Mouse (Mus musculus) lung, postnatal 4 days (tissue): ENCODE measurements around the gene Gm17087.
A peak's percentile ranks its signal among the peaks of the same experiment; 100 is the strongest.

Source experiments
- DNase-seq, 2 experiments: peaks; one replicate each; pipeline ENCODE4 v3.0.0; 2021

Gene Gm17087

GRCm38 (mm10) chr17:8541974-8542538 lies 24.7 kb downstream of the Gm17087 start:
- DNase-seq = peak in 1 of 2 experiments; percentile 10

DNA sequence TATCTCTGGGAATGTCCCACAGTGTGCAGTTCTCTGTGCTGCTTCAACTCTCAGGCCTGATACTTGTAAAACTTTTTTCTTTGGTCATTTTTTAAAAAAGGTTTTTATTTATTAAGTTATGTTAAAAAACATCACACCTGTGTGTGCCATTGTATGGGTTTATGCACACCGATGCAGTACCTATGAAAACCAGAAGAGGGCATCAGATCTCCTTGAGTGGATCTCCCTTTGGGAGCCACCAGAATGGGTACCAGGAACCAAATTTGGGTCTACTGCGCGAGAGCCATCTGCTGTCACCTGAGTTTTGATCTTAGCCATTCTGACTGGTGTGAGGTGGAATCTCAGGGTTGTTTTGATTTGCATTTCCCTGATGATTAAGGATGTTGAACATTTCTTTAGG lies 28.6 kb downstream of the Gm17087 start:
- no peak for DNase-seq

GRCm38 (mm10) chr17:8536522-8536921 lies 30.2 kb downstream of the Gm17087 start:
- DNase-seq = peak in 1 of 2 experiments; percentile 11

GRCm38 (mm10) chr17:8533828-8534227 lies 32.9 kb downstream of the Gm17087 start:
- no peak for DNase-seq

DNA sequence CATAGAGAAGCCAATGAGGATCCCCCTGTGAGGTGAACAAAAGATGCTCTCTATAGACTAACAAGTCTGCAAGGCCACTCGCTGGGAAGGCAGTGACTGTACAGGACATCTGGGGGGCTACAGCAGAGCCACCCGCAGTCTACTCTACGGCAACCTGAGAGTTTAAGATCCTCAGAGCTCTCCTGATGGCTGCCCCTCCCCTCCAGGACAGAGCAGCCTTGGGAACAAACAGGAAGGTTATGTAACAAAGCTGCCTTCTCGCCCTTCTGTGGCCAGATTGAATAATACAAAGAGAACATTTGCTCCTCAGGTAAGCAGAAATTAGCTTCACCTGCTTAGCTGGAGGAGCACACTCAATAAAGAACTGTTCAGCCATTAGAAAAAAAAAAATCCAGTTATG lies 34.1 kb downstream of the Gm17087 start:
- DNase-seq = no peak

GRCm38 (mm10) chr17:8528641-8529040 lies 38.1 kb downstream of the Gm17087 start:
- no peak for DNase-seq

DNA sequence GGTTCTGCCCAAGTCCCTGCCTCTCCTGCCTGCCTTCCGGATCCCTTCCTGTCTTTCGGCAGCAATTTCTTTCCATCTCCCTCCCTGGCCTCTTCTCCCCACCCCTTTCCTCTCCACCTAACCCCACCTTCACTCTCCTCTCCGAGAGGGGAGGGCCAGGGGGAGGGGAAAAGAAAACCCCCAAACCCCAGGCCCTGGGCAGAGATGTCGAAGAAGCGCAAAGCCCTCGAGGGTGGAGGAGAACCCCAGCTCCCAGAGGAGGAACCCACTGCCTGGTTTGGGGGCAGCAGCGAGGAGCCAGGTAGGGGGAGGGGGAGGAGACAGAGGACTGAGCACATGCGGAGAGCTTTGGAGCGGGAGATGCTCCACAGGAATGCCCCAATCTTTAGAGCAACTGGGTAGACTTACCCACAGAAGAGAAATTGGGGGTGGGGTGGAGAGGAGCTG lies 39.9 kb downstream of the Gm17087 start:
- DNase-seq = no peak

DNA sequence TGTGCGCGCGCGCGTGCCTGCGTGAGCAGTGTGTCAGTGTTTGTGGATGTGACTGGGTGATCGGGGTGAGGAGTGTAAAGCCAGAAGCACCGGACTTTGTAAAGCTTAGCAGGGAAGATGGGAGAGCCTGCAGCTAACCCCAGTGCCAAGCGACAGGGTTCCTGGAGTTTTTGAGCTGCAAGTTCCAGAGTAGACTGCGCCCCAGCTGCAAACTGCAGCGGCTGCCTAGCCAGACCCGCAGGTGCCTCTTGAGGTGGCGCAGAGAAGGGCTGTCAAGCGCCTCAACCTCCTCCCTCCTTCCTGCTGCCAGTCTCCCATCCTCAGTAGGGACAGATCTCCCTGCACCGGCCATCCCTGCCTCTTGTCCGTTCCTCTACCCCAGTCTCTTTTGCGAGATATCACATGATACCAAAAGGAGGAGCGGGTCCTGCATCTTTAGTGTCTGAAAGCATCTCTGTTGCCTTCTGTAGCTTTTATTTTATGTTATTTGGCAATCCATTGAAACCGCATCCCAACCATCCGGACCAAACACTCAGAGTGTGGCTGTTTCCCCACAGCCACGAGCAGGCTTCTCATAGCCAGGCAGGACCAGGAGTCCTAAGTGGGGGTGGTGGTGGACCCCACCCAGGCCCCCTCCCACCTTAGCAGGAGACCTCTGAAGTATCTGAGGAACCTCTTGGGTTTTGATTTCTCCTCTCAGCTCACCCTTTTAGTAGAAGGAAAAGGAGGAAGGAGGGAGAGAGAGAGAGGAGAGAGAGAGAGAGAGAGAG lies 40.6 kb downstream of the Gm17087 start:
- no peak for DNase-seq

- DNase-seq = peak; percentile 33
Observed at GRCm38 (mm10) chr17:8525225-8525721, 41.5 kb downstream of the Gm17087 start, which contains the start of gene Pde10a. Gene Pde10a (plus strand): TSS chr17:8525372.

- peak; percentile 78 to 85 for DNase-seq
Observed at GRCm38 (mm10) chr17:8524387-8525165, 42.2 kb downstream of the Gm17087 start.

DNA sequence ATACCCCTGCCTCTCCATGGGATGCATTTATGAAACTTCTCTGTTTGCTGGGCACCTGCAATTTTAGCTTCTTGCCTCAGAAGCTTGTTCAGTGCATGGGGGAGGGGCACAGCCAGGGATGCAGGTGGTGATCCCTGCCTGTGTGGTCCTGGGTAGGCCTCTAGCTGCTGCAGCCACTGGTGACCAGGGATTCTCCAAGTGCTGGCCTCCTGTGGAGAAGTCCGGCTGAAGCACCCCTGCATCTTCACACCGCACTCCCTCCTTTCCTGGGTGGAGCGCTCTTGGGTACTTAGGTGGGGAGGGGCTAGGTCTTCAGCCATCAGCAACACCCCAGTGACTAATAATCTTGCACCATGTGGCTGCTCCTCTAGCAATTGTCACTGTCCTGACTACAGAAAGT lies 42.8 kb downstream of the Gm17087 start:
- DNase-seq = no peak

DNA sequence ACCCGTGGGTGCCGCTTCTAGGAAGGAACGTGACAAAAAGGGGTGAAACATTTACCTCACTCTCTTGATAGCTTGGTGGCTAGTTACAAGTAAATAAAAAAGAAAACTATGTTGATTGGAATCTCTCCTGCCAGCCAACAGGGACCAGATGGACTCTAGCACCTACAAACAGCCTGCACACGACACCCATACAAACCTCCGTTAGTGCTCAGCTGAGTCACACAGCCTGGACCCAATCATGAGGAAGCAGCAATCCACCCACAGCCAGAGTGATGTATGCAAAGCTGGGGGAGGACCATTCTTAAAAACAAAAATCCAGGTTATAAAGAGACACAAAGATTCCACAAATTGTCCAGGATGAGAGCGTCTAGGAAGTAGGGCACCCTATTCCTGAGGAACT lies 50.7 kb downstream of the Gm17087 start:
- no peak for DNase-seq
